Mouse (Mus musculus): ENCODE data around the gene Rbm24.

Rbm24 gene

DNA sequence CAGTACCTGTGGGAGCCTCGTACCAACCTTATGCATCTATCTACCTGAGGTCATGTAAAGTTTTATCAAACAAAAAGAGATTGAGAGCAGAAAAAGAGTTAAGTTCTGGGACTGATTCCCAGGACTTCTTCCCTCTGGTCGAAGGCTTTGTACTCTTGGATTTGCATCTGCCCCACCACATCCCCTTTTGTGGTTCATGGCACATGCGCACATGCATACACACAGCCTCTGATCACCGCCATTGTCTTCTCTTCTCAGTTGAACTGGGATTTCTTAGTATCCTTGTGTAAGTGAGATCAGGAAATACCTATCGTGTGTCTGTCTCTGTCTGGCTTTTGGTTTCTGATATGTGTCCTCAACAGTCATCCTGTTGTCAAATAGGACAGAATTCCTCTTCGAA lies 20.7 kb downstream of the Rbm24 start:
- no peak for DNase-seq (ENCODE audit: low read depth, low spot score)

DNA sequence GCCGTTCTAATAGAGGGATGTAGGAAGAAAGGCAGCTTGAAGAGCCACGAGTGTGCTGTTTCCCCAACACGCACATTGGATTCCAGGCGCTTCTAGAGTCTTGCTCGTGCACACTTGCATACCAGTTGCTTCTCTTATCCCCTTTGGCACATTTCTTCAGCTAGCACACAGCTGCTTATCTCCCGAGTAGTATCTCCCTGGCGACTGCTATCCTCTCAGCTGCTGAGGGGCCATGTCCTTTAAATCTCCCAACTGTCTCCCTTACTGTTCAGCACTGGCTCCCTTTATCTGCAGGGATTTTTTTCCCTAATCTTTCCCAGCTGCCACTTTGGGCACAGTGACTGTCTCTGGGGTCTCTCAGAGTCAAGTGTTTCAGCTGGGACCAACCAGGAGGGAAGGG lies 25.8 kb downstream of the Rbm24 start:
- no peak for DNase-seq (ENCODE audit: low read depth, low spot score)

DNA sequence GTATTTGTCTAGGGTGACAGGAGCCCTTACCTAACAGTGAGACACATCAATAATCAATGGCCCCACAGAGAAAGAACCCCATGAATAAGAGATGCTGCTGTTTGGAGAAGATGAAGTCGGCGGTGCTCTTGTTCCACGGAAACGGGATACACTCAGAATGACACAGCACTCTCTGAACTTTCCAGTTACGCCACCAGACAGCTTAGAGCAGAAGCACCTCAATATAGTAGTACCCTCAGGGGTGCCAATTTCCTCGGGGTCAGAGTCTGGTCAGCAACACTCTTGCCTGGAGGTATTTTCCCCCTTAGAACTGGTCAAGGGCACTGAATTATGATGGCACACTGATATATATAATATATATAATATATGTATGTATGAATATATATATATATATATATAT lies 27.8 kb downstream of the Rbm24 start:
- no peak for DNase-seq (ENCODE audit: low read depth, low spot score)

DNA sequence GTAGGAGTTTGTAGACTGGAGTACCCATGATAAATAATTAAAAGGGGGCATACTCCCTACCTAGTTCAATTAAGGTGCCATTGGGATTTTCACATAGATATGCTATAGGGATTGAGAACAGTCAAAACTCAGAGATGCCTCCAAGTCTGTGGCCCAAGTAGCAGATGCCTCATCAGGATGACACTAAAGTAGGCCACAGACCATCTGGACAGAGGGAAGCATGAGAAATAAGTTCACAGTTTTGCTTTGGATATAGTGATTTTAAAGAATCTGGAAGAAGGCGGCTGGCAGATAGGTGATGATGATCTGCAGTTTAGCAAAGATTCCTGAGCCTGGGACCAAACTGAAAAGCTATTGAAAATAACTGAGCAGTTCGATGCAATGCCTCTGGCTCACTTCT lies 30.0 kb downstream of the Rbm24 start:
- no peak for DNase-seq (ENCODE audit: low read depth, low spot score)

DNA sequence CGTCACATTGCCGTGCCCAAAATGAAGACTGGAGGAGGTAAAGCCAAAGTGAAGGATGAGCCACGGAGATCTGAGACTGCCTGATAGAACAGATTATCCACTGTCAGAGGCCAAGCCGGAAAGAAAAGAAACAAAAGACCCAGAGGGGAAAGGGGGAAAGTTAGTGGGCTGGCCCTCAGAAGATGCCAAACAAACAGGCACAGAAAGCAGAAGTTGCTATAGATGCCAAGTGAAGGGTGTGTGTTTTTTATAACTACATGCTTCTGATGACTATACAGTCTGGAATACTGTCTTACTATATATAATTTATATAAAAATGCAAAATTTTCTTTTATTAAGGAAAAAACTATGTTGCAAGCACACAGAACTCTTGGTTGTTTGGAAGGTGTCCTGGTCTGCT lies 31.7 kb downstream of the Rbm24 start:
- no peak for DNase-seq (ENCODE audit: low read depth, low spot score)

DNA sequence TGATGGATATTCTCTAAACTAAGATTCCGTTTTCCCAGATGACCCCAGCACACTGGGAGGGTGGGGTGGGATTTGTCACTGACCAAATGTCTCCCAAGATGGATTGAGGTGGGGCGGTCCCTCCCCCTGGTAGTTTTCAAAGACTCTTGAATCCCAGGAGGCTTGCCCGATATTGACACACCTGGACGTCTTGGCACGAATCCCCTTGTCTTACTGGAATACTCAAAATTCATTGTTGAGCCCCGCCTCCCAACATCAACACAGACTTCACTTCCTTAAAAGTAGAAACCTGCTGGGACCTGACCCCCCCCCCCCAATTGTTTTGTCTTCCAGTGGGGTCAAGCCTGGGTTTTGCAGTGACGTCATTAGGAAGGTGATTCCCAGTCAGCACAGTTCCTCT lies 32.4 kb downstream of the Rbm24 start:
- DNase-seq (ENCODE audit: low read depth, low spot score) = no peak

DNA sequence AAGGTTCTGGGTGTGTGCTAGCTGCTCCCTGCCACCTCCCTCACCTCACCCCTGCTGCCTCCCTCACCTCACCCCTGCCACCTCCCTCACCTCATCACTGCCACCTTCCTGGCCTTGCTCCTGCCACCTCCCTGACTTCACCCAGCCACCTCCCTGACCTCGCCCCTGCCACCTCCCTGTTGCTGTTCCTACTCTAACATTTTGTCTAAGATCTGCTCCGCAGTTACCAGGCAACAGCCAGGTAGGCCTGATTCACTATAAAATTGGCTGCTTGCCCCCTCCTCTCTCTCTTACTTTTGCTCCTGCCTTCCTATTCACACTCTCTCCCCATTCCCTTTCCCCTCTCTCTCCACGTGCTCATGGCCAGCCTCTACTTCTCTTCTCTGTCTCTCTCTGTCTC lies 33.3 kb downstream of the Rbm24 start:
- DNase-seq (ENCODE audit: low read depth, low spot score) = no peak

DNA sequence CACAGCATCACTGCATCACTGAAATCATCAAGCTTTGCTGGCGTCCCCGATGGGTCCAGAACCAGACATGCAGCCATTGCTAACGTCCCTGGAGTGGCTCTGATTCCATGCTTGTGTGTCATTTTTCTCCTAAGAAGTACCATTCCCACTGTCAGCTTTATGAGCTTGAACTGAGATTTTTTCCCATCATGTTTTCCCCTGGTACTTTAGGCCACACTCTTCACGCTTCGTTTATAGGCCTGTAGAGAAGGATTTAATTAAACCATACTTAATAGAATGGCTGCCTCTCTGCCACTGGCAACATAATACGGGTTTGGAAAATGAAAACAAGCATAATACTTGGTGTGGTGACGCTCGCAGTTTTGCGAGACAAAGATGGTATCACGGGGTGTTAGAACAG lies 41.3 kb downstream of the Rbm24 start:
- DNase-seq (ENCODE audit: low read depth, low spot score) = no peak

DNA sequence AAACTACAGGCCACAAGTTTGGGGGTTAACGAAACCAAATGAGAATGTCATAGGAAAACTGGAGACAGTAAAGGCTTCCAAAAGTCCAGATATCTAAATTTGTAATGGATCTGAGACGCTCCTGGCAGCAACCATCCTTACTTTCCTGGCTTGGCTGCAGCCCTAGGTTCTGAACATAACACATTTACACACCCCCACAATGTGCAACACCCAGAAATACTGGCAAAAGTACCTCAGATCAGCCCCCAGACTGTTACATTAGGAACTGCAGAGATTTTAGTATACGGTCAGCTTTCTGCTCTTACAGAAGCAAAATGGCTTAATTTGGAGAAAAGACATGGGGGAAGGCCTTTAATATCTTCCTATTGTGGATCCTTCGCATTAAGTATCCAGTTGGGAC lies 44.0 kb downstream of the Rbm24 start:
- DNase-seq (ENCODE audit: low read depth, low spot score) = no peak

DNA sequence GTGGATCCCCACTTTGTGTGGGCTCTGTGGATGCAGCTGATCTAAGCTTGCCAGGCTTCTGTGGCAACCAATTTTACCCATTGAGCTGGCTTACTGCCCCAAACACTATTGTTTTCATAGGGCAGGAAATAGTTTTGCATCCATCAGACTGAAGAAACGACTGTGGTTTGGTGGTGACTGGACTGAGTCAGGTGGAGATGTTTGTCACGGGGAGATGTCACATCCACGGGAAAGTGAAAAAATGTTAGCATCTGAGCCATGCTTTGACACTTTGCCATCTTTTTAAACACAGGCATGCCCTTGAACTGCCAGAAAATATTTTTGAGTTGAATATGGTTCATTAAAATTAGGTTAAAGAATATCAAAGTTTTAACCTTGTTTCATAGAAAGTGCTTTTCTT lies 45.5 kb downstream of the Rbm24 start:
- no peak for DNase-seq (ENCODE audit: low read depth, low spot score)

DNA sequence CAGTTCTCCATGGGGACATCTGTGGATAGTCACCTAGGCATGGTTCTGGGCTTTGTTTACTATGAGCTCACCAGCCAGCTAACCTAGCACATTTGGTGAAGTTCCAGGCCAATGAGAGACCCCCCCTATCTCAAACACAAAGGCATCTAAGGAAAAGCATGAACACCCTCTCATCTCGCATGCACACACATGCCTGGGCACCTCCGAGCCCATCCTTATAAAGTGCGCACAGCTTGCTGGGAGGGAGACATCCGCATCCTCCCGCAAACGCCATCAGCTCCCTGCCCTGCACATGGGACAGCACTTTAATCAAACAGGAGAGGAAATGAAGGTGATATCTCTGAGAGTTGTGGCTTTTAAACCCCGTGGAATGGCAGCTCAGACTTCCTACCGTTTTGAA lies 50.0 kb downstream of the Rbm24 start:
- no peak for DNase-seq (ENCODE audit: low read depth, low spot score)

DNA sequence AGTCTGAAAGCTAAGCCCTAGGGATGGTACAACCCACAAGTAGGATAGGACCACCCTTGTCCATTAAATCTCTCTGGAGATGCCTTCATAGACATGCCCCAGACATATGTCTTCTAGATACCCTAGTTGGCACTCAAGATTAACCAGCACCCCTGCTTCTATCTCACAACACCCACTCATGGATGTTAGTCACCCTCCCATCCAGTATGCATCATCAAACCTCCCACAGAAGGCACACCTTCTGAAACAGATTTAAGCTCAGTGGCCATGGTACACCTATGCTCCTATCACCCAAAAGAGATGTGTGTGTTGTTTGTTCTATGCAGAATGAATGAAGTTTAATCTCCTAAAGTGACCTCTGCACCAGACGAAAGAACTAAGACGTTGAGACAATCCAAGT lies 51.3 kb downstream of the Rbm24 start:
- DNase-seq (ENCODE audit: low read depth, low spot score) = no peak
